Mouse (Mus musculus) forebrain, embryonic 14.5 days (tissue): ENCODE data around the gene Cks2. TPM values are rescaled to one million over a fixed set of nuclear protein-coding genes. Genes with fewer than 3 reads are reported as not detected.

ENCODE experiments used
- ATAC-seq: fragments of 200-750 bp; cut with Nextera tagmentation; 2 replicates; pipeline ENCODE4 v1.8.0; 2017; ENCODE audit warnings: mild to moderate bottlenecking, moderate library complexity
- DNase-seq: peaks from one replicate; pipeline ENCODE4 v3.0.0-alpha.2; 2015; ENCODE audit warnings: low spot score
- H3K27ac ChIP-seq: fragments of 300-500 bp; sonication (generic); 2 replicates; pipeline ENCODE4 v1.5.1; 2014; ENCODE audit warnings: low read depth, mild to moderate bottlenecking, control low read depth, low read length, moderate library complexity
- H3K27me3 ChIP-seq: fragments of 300-500 bp; sonication (generic); replicated peaks from 2 replicates; pipeline ENCODE4 v1.6.1; 2014; ENCODE audit warnings: low read length, control low read depth, mixed read lengths; ENCODE audit not compliant: control insufficient read depth, insufficient read depth
- H3K36me3 ChIP-seq: fragments of 300-500 bp; sonication (generic); 2 replicates; pipeline ENCODE4 v1.6.1; 2014; ENCODE audit warnings: low read length, control low read depth; ENCODE audit not compliant: control insufficient read depth, insufficient read depth
- H3K4me1 ChIP-seq: fragments of 300-500 bp; sonication (generic); 2 replicates; pipeline ENCODE4 v1.6.1; 2014; ENCODE audit warnings: antibody characterized with exemption, low read length, control low read depth; ENCODE audit not compliant: control insufficient read depth, insufficient read depth
- H3K4me2 ChIP-seq: fragments of 300-500 bp; sonication (generic); 2 replicates; pipeline ENCODE4 v1.6.1; 2014; ENCODE audit warnings: mild to moderate bottlenecking, control low read depth, low read length
- H3K4me3 ChIP-seq: fragments of 300-500 bp; sonication (generic); 2 replicates; pipeline ENCODE4 v1.5.1; 2014; ENCODE audit warnings: low read depth, low read length, control low read depth
- H3K9ac ChIP-seq: fragments of 300-500 bp; sonication (generic); 2 replicates; pipeline ENCODE4 v1.6.1; 2014; ENCODE audit warnings: mild to moderate bottlenecking, low read length, control low read depth, moderate library complexity
- H3K9me3 ChIP-seq: fragments of 300-500 bp; sonication (generic); replicated peaks from 2 replicates; pipeline ENCODE4 v1.6.1; 2016; ENCODE audit warnings: low read length, control low read depth, mixed read lengths; ENCODE audit not compliant: control insufficient read depth
- WGBS: fragments of 180-500 bp; shearing (Covaris S2); extraction: QIAGEN DNeasy Blood & Tissue Kit; methylation state at CpG from one replicate; pipeline ENCODE4 v1.1.7; 2014; 5-methylcytosine and 5-hydroxymethylcytosine counted together
- polyA plus RNA-seq: library from polyadenylated mRNA; unstranded; fragments of >200 nt; fragmentation: Nextera tagmentation; extraction: Ambion mirVana; gene quantifications from 2 replicates; pipeline ENCODE4 v1.2.1, GENCODE M21; 2014

Gene Cks2
- polyA plus RNA-seq, 1 experiment from 2014 or later, result 215 TPM

GRCm38 (mm10) chr13:51679332-51679731 lies 34.3 kb downstream of the Cks2 start:
- H3K27me3 ChIP-seq, result no peaks in the 10 kb centered on the region
- no peak overlapping the region for H3K4me2 ChIP-seq
- no peak overlapping the region for H3K27ac ChIP-seq
- no peaks in the 10 kb centered on the region for H3K9me3 ChIP-seq
- ATAC-seq, result no peak
- no peak overlapping the region for H3K9ac ChIP-seq
- H3K36me3 ChIP-seq, result peaks cover 94% of the 10 kb centered on the region
- DNase-seq, result no peak
- no peaks in the 10 kb centered on the region for H3K4me1 ChIP-seq
- no peak overlapping the region for H3K4me3 ChIP-seq
- 82% methylated on average over 4 of the region's 4 CpGs for WGBS

- no peak overlapping the region for H3K4me3 ChIP-seq
- DNase-seq, result no peak
- no peak overlapping the region for H3K4me2 ChIP-seq
- H3K9me3 ChIP-seq, result no peaks in the 10 kb centered on the region
- no peak overlapping the region for H3K9ac ChIP-seq
- no peaks in the 10 kb centered on the region for H3K4me1 ChIP-seq
- no peak overlapping the region for H3K27ac ChIP-seq
- H3K36me3 ChIP-seq, result peaks cover 95% of the 10 kb centered on the region
- ATAC-seq, result no peak
- 94% methylated on average over 5 of the region's 5 CpGs for WGBS
- H3K27me3 ChIP-seq, result no peaks in the 10 kb centered on the region
Measured at GRCm38 (mm10) chr13:51681076-51681475, 36.0 kb downstream of the Cks2 start.

GRCm38 (mm10) chr13:51681634-51682033 lies 36.6 kb downstream of the Cks2 start:
- no peak overlapping the region for H3K27ac ChIP-seq
- no peak overlapping the region for H3K9ac ChIP-seq
- peaks cover 94% of the 10 kb centered on the region for H3K36me3 ChIP-seq
- H3K4me2 ChIP-seq, result no peak overlapping the region
- 93% methylated on average over 8 of the region's 8 CpGs for WGBS
- H3K4me1 ChIP-seq, result no peaks in the 10 kb centered on the region
- ATAC-seq (no peak), DNase-seq (no peak)
- no peaks in the 10 kb centered on the region for H3K9me3 ChIP-seq
- no peaks in the 10 kb centered on the region for H3K27me3 ChIP-seq
- H3K4me3 ChIP-seq, result no peak overlapping the region

- no peak for DNase-seq
- Histone ChIP-seq H3K9ac (no peak overlapping the region), H3K27ac (no peak overlapping the region), H3K9me3 (no peaks in the 10 kb centered on the region), H3K4me2 (no peak overlapping the region), H3K27me3 (no peaks in the 10 kb centered on the region), H3K4me1 (no peaks in the 10 kb centered on the region), H3K36me3 (peaks cover 79% of the 10 kb centered on the region), H3K4me3 (no peak overlapping the region)
- no peak for ATAC-seq
- 91% methylated on average over 7 of the region's 7 CpGs for WGBS
Measured at GRCm38 (mm10) chr13:51685290-51685966, 40.4 kb downstream of the Cks2 start.

- Histone ChIP-seq H3K27me3 (no peaks in the 10 kb centered on the region), H3K36me3 (peaks cover 66% of the 10 kb centered on the region), H3K27ac (no peak overlapping the region), H3K4me1 (no peaks in the 10 kb centered on the region), H3K9ac (no peak overlapping the region), H3K9me3 (no peaks in the 10 kb centered on the region), H3K4me2 (no peak overlapping the region), H3K4me3 (no peak overlapping the region)
- WGBS, result 94% methylated on average over 5 of the region's 5 CpGs
- ATAC-seq (no peak), DNase-seq (no peak)
Measured at GRCm38 (mm10) chr13:51686966-51687365, 41.9 kb downstream of the Cks2 start.

GRCm38 (mm10) chr13:51688688-51689087 lies 43.7 kb downstream of the Cks2 start:
- H3K4me1 ChIP-seq, result no peaks in the 10 kb centered on the region
- H3K36me3 ChIP-seq, result peaks cover 50% of the 10 kb centered on the region
- H3K9me3 ChIP-seq, result no peaks in the 10 kb centered on the region
- H3K27ac ChIP-seq, result no peak overlapping the region
- no peak overlapping the region for H3K4me2 ChIP-seq
- WGBS, result 69% methylated on average over 3 of the region's 3 CpGs
- H3K27me3 ChIP-seq, result no peaks in the 10 kb centered on the region
- no peak for DNase-seq
- H3K9ac ChIP-seq, result no peak overlapping the region
- no peak for ATAC-seq
- no peak overlapping the region for H3K4me3 ChIP-seq

GRCm38 (mm10) chr13:51696481-51696880 lies 51.4 kb downstream of the Cks2 start:
- no peak overlapping the region for H3K9ac ChIP-seq
- H3K4me1 ChIP-seq, result no peaks in the 10 kb centered on the region
- H3K36me3 ChIP-seq, result peaks cover 13% of the 10 kb centered on the region
- no peak overlapping the region for H3K4me2 ChIP-seq
- no peak overlapping the region for H3K27ac ChIP-seq
- DNase-seq (no peak), ATAC-seq (no peak)
- no peak overlapping the region for H3K4me3 ChIP-seq
- no peaks in the 10 kb centered on the region for H3K27me3 ChIP-seq
- H3K9me3 ChIP-seq, result no peaks in the 10 kb centered on the region

GRCm38 (mm10) chr13:51697455-51697854 lies 52.4 kb downstream of the Cks2 start:
- WGBS, result 81% methylated on average over 6 of the region's 6 CpGs

GRCm38 (mm10) chr13:51697897-51698296 lies 52.9 kb downstream of the Cks2 start:
- Histone ChIP-seq H3K9me3 (no peaks in the 10 kb centered on the region), H3K36me3 (peaks cover 18% of the 10 kb centered on the region), H3K27ac (no peak overlapping the region), H3K9ac (no peak overlapping the region), H3K4me1 (no peaks in the 10 kb centered on the region), H3K4me2 (no peak overlapping the region), H3K4me3 (no peak overlapping the region), H3K27me3 (no peaks in the 10 kb centered on the region)
- DNase-seq (no peak), ATAC-seq (no peak)
- WGBS, result 72% methylated on average over 4 of the region's 4 CpGs

More at GRCm38 (mm10) chr13:51697455-51697854, 52.4 kb downstream of the Cks2 start:
- Histone ChIP-seq H3K4me3 (no peak overlapping the region), H3K4me1 (no peaks in the 10 kb centered on the region), H3K9ac (no peak overlapping the region), H3K9me3 (no peaks in the 10 kb centered on the region), H3K36me3 (peaks cover 17% of the 10 kb centered on the region), H3K4me2 (no peak overlapping the region), H3K27ac (no peak overlapping the region), H3K27me3 (no peaks in the 10 kb centered on the region)
- ATAC-seq (no peak), DNase-seq (no peak)
